Mouse (Mus musculus) embryonic facial prominence, embryonic 11.5 days (tissue): Measurements from ENCODE around the gene Gss. TPM values are rescaled to one million over a fixed set of nuclear protein-coding genes. Genes with fewer than 3 reads are reported as not detected.

ENCODE experiments used
- ATAC-seq: fragments of 200-750 bp; cut with Nextera tagmentation; replicated peaks from 2 replicates; pipeline ENCODE4 v1.8.0; 2017; ENCODE audit warnings: low read depth; ENCODE audit not compliant: insufficient number of reproducible peaks, low FRiP score, low TSS enrichment
- DNase-seq: peaks from one replicate; pipeline ENCODE4 v3.0.0-alpha.2; 2015; ENCODE audit warnings: low spot score
- H3K27ac ChIP-seq: fragments of 300-500 bp; sonication (generic); replicated peaks from 2 replicates; pipeline ENCODE4 v1.5.1; 2014; ENCODE audit warnings: mild to moderate bottlenecking, low read depth, low read length, control low read depth
- H3K27me3 ChIP-seq: fragments of 300-500 bp; sonication (generic); 2 replicates; pipeline ENCODE4 v1.6.1; 2014; ENCODE audit warnings: mild to moderate bottlenecking, low read length, moderate library complexity, mixed read lengths; ENCODE audit not compliant: control insufficient read depth, insufficient read depth
- H3K36me3 ChIP-seq: fragments of 300-500 bp; sonication (generic); replicated peaks from 2 replicates; pipeline ENCODE4 v1.6.1; 2014; ENCODE audit warnings: low read depth, mild to moderate bottlenecking, low read length, moderate library complexity, mixed read lengths; ENCODE audit not compliant: control insufficient read depth, insufficient read depth
- H3K4me1 ChIP-seq: fragments of 300-500 bp; sonication (generic); 2 replicates; pipeline ENCODE4 v1.6.1; 2014; ENCODE audit warnings: low read length, mixed read lengths; ENCODE audit not compliant: control insufficient read depth, insufficient read depth
- H3K4me2 ChIP-seq: fragments of 300-500 bp; sonication (generic); 2 replicates; pipeline ENCODE4 v1.6.1; 2014; ENCODE audit warnings: low read depth, mild to moderate bottlenecking, control low read depth, low read length, moderate library complexity
- H3K4me3 ChIP-seq: fragments of 300-500 bp; sonication (generic); 2 replicates; pipeline ENCODE4 v1.5.1; 2014; ENCODE audit warnings: low read depth, low read length, control low read depth
- H3K9ac ChIP-seq: fragments of 300-500 bp; sonication (generic); replicated peaks from 2 replicates; pipeline ENCODE4 v1.6.1; 2014; ENCODE audit warnings: mild to moderate bottlenecking, control low read depth, low read length
- H3K9me3 ChIP-seq: fragments of 300-500 bp; sonication (generic); replicated peaks from 2 replicates; pipeline ENCODE4 v1.6.1; 2016; ENCODE audit warnings: mild to moderate bottlenecking, low read length, inconsistent platforms, mixed read lengths; ENCODE audit not compliant: control insufficient read depth
- WGBS: fragments of 180-500 bp; shearing (Covaris S2); extraction: QIAGEN DNeasy Blood & Tissue Kit; methylation state at CpG from one replicate; pipeline ENCODE4 v1.1.7; 2014; 5-methylcytosine and 5-hydroxymethylcytosine counted together
- polyA plus RNA-seq: library from polyadenylated mRNA; unstranded; fragments of >200 nt; fragmentation: Nextera tagmentation; extraction: Ambion mirVana; gene quantifications from 2 replicates; pipeline ENCODE4 v1.2.1, GENCODE M21; 2014

The Gss gene
- polyA plus RNA-seq, 1 experiment from 2014 or later = 24.3 TPM

DNA sequence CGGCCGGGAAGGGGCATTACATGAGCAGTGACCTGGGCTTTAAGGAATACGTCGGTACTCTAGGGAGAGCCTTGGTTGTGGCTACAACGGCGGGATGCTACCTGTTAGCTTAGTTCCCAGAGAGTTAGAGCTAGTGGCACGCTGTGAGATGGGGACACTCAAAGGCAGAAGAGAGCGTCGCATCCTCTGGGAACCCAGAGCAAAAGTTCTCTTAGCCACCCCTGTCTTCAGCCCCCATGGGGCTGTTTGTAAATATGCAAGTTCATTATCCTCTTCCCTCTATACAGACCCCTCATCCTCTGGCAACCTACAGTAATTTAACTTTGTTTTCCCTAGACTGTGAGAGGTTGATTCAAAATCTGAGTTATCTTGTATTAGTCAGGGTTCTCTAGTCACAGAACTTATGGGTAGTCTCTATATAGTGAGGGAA is 259 bp upstream of the Gss start:
- DNase-seq (no peak), ATAC-seq (no peak; the same call in 1 of the 2 replicates)
- H3K27me3 ChIP-seq = no peaks in the 10 kb centered on the region
- under 1% methylated on average over 9 of the region's 9 CpGs for WGBS
- H3K9me3 ChIP-seq = no peaks in the 10 kb centered on the region
- H3K27ac ChIP-seq = no peak overlapping the region; the same call in 1 of the 2 replicates
- H3K4me3 ChIP-seq = peak overlapping the region; percentile 55
- H3K9ac ChIP-seq = peak overlapping the region; percentile 76
- peak overlapping the region; percentile 59 for H3K4me2 ChIP-seq
- H3K36me3 ChIP-seq = no peaks in the 10 kb centered on the region
- H3K4me1 ChIP-seq = no peaks in the 10 kb centered on the region

DNA sequence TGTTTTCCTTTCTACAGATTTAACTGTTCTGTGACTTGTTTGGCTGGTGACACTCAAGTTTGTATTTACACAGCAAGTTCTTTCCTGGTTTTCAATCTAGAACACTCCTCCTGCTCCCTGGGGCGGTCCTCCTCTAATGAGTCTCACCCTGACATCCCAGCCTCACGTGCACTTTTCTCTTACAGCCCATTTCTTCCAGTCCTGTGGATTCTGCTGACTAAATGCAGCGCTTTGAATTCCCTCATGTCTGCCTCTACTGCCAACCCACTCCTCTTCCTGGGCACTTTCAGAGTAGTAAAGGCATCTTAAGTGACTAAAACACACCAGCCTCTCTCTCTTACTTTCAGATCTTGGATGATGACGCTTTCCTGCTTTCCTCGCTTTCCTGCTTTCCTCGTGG is 934 bp downstream of the Gss start:
- H3K27ac ChIP-seq = no peak overlapping the region
- no peaks in the 10 kb centered on the region for H3K9me3 ChIP-seq
- DNase-seq = no peak
- H3K27me3 ChIP-seq = no peaks in the 10 kb centered on the region
- ATAC-seq = no peak
- peak overlapping the region; percentile 55 for H3K4me3 ChIP-seq
- H3K36me3 ChIP-seq = no peaks in the 10 kb centered on the region
- H3K4me1 ChIP-seq = no peaks in the 10 kb centered on the region
- peak overlapping the region; percentile 65 for H3K4me2 ChIP-seq
- H3K9ac ChIP-seq = peak overlapping the region; percentile 81
- 9% methylated on average over 6 of the region's 6 CpGs for WGBS

GRCm38 (mm10) chr2:155590876-155591275 is 1.7 kb downstream of the Gss start:
- Histone ChIP-seq H3K4me2 (no peak overlapping the region), H3K4me3 (no peak overlapping the region), H3K27me3 (no peaks in the 10 kb centered on the region), H3K9me3 (no peaks in the 10 kb centered on the region), H3K4me1 (no peaks in the 10 kb centered on the region), H3K9ac (no peak overlapping the region), H3K36me3 (no peaks in the 10 kb centered on the region), H3K27ac (no peak overlapping the region)
- ATAC-seq (no peak), DNase-seq (no peak)
- 84% methylated on average over 2 of the region's 2 CpGs for WGBS

DNA sequence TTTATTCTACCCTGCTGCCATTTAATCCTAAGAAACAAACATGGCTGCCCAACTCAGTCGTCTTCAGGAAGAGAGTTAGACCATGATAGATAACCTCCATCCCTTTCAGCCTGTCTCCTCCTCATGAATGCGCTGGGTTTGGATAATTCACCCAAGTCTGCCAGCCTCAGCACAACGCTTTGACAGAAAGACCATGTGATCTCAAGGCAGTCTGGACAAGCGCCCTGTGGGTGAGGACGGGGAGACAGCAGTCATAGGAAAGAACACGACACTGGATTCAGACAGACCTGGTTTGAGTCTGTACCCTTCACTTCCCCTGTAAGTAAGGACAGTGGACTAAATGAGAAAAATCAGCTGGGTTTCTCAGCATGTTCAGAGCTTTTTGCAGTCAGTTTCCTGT is 3.1 kb downstream of the Gss start:
- Histone ChIP-seq H3K9ac (no peak overlapping the region), H3K36me3 (no peaks in the 10 kb centered on the region), H3K4me3 (no peak overlapping the region), H3K9me3 (no peaks in the 10 kb centered on the region), H3K4me1 (no peaks in the 10 kb centered on the region), H3K4me2 (no peak overlapping the region), H3K27ac (no peak overlapping the region), H3K27me3 (no peaks in the 10 kb centered on the region)
- ATAC-seq = no peak
- no peak for DNase-seq
- WGBS = 72% methylated on average over 6 of the region's 6 CpGs

GRCm38 (mm10) chr2:155588136-155588535 is 4.5 kb downstream of the Gss start:
- no peak overlapping the region for H3K27ac ChIP-seq
- H3K4me3 ChIP-seq = no peak overlapping the region
- no peaks in the 10 kb centered on the region for H3K36me3 ChIP-seq
- 75% methylated on average over 3 of the region's 3 CpGs for WGBS
- ATAC-seq (no peak), DNase-seq (no peak)
- H3K4me1 ChIP-seq = no peaks in the 10 kb centered on the region
- no peaks in the 10 kb centered on the region for H3K9me3 ChIP-seq
- no peaks in the 10 kb centered on the region for H3K27me3 ChIP-seq
- H3K9ac ChIP-seq = no peak overlapping the region
- no peak overlapping the region for H3K4me2 ChIP-seq

- Histone ChIP-seq H3K4me1 (no peaks in the 10 kb centered on the region), H3K27ac (no peak overlapping the region), H3K4me3 (no peak overlapping the region), H3K9ac (no peak overlapping the region), H3K27me3 (no peaks in the 10 kb centered on the region), H3K4me2 (no peak overlapping the region), H3K9me3 (no peaks in the 10 kb centered on the region), H3K36me3 (no peaks in the 10 kb centered on the region)
- ATAC-seq (no peak), DNase-seq (no peak)
- WGBS = 72% methylated on average over 10 of the region's 10 CpGs
Observed at GRCm38 (mm10) chr2:155585486-155585885, 7.1 kb downstream of the Gss start.

GRCm38 (mm10) chr2:155585082-155585481 is 7.5 kb downstream of the Gss start:
- Histone ChIP-seq H3K27ac (no peak overlapping the region), H3K9ac (0 out of 2 replicates have a peak overlapping the region, but pooled peaks have one; percentile 6), H3K27me3 (no peaks in the 10 kb centered on the region), H3K9me3 (no peaks in the 10 kb centered on the region), H3K4me2 (no peak overlapping the region), H3K4me3 (no peak overlapping the region), H3K4me1 (no peaks in the 10 kb centered on the region), H3K36me3 (no peaks in the 10 kb centered on the region)
- 84% methylated on average over 9 of the region's 9 CpGs for WGBS
- no peak for ATAC-seq
- DNase-seq = no peak

- no peak overlapping the region for H3K4me2 ChIP-seq
- WGBS = 43% methylated on average over 5 of the region's 5 CpGs
- H3K9me3 ChIP-seq = no peaks in the 10 kb centered on the region
- H3K9ac ChIP-seq = no peak overlapping the region
- H3K27me3 ChIP-seq = no peaks in the 10 kb centered on the region
- H3K36me3 ChIP-seq = no peaks in the 10 kb centered on the region
- H3K4me1 ChIP-seq = no peaks in the 10 kb centered on the region
- no peak overlapping the region for H3K4me3 ChIP-seq
- no peak overlapping the region for H3K27ac ChIP-seq
- 0 out of 2 replicates have a peak, but pooled peaks have one; percentile 56 for ATAC-seq
- DNase-seq = peak; percentile 80
Observed at GRCm38 (mm10) chr2:155583927-155584530, 8.6 kb downstream of the Gss start.
